Mouse (Mus musculus) stomach, embryonic 14.5 days (tissue): ENCODE results near the gene Atf6b. TPM values are rescaled to one million over a fixed set of nuclear protein-coding genes. Genes with fewer than 3 reads are reported as not detected.

ENCODE experiments used
- ATAC-seq: fragments of 200-750 bp; cut with Nextera tagmentation; 2 replicates; pipeline ENCODE4 v1.8.0; 2017; ENCODE audit warnings: low read depth, moderate TSS enrichment; ENCODE audit not compliant: insufficient number of reproducible peaks, insufficient read depth, low FRiP score
- H3K27ac ChIP-seq: fragments of 300-500 bp; sonication (generic); 2 replicates; pipeline ENCODE4 v1.5.1; 2014; ENCODE audit warnings: mild to moderate bottlenecking, low read length, moderate library complexity, mixed read lengths
- H3K27me3 ChIP-seq: fragments of 300-500 bp; sonication (generic); 2 replicates; pipeline ENCODE4 v1.6.1; 2014; ENCODE audit warnings: low read length, control low read depth, mixed read lengths; ENCODE audit not compliant: control insufficient read depth, insufficient read depth
- H3K36me3 ChIP-seq: fragments of 300-500 bp; sonication (generic); 2 replicates; pipeline ENCODE4 v1.6.1; 2014; ENCODE audit warnings: mild to moderate bottlenecking, control low read depth, low read length, moderate library complexity, mixed read lengths; ENCODE audit not compliant: control insufficient read depth, insufficient read depth
- H3K4me1 ChIP-seq: fragments of 300-500 bp; sonication (generic); 2 replicates; pipeline ENCODE4 v1.6.1; 2014; ENCODE audit warnings: low read length, control low read depth, mixed read lengths; ENCODE audit not compliant: control insufficient read depth, insufficient read depth
- H3K4me2 ChIP-seq: fragments of 300-500 bp; sonication (generic); replicated peaks from 2 replicates; pipeline ENCODE4 v1.6.1; 2014; ENCODE audit warnings: low read depth, low read length, control low read depth
- H3K4me3 ChIP-seq: fragments of 300-500 bp; sonication (generic); 2 replicates; pipeline ENCODE4 v1.5.1; 2014; ENCODE audit warnings: low read depth, low read length, control low read depth
- H3K9ac ChIP-seq: fragments of 300-500 bp; sonication (generic); replicated peaks from 2 replicates; pipeline ENCODE4 v1.6.1; 2014; ENCODE audit warnings: low read depth, mild to moderate bottlenecking, control low read depth, low read length, moderate library complexity, mixed read lengths
- H3K9me3 ChIP-seq: fragments of 300-500 bp; sonication (generic); 2 replicates; pipeline ENCODE4 v1.6.1; 2016; ENCODE audit warnings: low read depth, low read length, control low read depth; ENCODE audit not compliant: control insufficient read depth
- WGBS: fragments of 180-500 bp; shearing (Covaris S2); extraction: QIAGEN DNeasy Blood & Tissue Kit; methylation state at CpG from one replicate; pipeline ENCODE4 v1.1.7; 2014; 5-methylcytosine and 5-hydroxymethylcytosine counted together
- polyA plus RNA-seq: library from polyadenylated mRNA; unstranded; fragments of >200 nt; fragmentation: Nextera tagmentation; extraction: Ambion mirVana; gene quantifications from 2 replicates; pipeline ENCODE4 v1.2.1, GENCODE M21; 2014

Gene Atf6b
- polyA plus RNA-seq, 1 experiment from 2014 or later, result 58.3 TPM

DNA sequence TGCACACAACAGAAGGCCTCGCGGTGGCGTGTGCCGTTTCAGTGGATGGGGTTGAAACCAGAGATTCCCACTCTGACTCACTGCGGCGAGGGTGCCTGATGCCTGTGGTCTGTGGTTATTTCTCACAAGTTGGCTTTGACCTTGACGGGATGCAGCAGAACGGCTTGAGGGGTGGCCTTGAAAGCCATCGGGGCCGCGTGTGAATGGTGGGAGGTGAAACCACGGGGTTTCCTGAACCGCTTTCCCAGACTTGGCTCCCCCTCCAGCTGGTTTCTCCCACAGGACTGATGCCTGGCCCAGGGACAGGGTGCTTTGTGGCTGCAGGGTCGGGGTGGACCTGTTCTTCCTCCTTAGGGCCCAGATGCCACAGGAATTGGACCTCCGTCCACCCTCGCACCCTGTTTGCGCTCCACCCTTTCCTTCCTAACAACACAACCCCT is 34.2 kb downstream of the Atf6b start:
- H3K36me3 ChIP-seq, result no peaks in the 10 kb centered on the region
- no peak overlapping the region for H3K4me3 ChIP-seq
- H3K9me3 ChIP-seq, result no peaks in the 10 kb centered on the region
- H3K27ac ChIP-seq, result no peak overlapping the region
- WGBS, result 63% methylated on average over 17 of the region's 17 CpGs
- H3K4me2 ChIP-seq, result no peak overlapping the region
- no peak overlapping the region for H3K9ac ChIP-seq
- no peaks in the 10 kb centered on the region for H3K27me3 ChIP-seq
- H3K4me1 ChIP-seq, result peaks cover 16% of the 10 kb centered on the region
- ATAC-seq, result no peak

DNA sequence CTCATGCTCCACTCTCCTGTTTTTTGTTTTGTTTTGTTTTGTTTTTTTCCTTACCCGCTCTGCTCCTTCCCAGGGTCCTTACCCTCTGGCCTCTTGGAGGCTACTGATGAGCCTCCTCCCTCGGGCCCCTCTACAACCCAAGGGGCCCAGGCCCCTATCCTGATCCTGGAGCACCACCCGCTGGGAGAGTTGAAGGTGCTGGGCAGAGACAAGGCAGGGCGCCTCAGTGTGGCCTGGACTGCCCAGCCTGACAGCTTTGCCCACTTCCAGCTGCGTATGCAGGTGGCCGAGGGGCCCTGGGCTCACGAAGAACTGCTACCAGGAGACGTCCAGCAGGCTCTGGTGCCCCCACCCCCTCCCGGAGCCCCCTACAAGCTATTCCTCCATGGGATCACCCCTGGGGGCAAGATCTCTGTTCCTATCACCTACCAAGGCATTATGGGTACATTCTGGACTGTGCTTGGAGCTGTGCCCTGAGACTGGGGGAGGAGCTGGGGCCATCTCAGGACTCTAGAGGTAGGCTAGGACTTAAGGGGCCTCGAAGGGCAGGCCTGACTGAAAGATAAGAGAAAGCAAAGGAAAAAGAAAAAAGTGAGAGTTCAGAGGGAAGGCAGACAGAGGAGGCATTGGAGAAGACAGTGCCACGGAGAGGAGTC is 35.1 kb downstream of the Atf6b start:
- Histone ChIP-seq H3K4me2 (no peak overlapping the region), H3K27me3 (no peaks in the 10 kb centered on the region), H3K4me1 (peaks cover 16% of the 10 kb centered on the region), H3K9ac (no peak overlapping the region), H3K9me3 (no peaks in the 10 kb centered on the region), H3K36me3 (no peaks in the 10 kb centered on the region), H3K4me3 (no peak overlapping the region), H3K27ac (no peak overlapping the region)
- no peak for ATAC-seq
- 67% methylated on average over 11 of the region's 11 CpGs for WGBS

DNA sequence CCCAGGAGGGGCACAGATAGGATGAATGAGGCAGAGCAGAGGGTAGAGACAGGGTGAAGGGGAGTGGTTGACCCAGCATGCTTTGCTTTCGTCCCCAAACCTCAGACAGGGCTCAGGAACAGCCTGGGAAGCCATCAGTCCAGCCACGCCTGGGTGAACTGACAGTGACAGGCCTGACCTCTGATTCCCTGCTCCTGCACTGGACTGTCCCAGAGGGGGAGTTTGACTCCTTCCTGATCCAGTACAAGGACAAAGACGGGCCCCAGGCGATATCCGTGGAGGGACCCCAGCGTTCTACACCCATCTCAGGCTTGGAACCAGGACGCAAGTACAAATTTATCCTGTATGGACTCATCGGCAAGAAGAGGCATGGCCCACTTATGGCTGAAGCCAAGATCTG is 36.2 kb downstream of the Atf6b start:
- no peaks in the 10 kb centered on the region for H3K36me3 ChIP-seq
- H3K9ac ChIP-seq, result no peak overlapping the region
- no peak overlapping the region for H3K27ac ChIP-seq
- WGBS, result 80% methylated on average over 8 of the region's 8 CpGs
- no peaks in the 10 kb centered on the region for H3K27me3 ChIP-seq
- no peak for ATAC-seq
- H3K9me3 ChIP-seq, result no peaks in the 10 kb centered on the region
- H3K4me1 ChIP-seq, result peaks cover 16% of the 10 kb centered on the region
- no peak overlapping the region for H3K4me3 ChIP-seq
- H3K4me2 ChIP-seq, result no peak overlapping the region

DNA sequence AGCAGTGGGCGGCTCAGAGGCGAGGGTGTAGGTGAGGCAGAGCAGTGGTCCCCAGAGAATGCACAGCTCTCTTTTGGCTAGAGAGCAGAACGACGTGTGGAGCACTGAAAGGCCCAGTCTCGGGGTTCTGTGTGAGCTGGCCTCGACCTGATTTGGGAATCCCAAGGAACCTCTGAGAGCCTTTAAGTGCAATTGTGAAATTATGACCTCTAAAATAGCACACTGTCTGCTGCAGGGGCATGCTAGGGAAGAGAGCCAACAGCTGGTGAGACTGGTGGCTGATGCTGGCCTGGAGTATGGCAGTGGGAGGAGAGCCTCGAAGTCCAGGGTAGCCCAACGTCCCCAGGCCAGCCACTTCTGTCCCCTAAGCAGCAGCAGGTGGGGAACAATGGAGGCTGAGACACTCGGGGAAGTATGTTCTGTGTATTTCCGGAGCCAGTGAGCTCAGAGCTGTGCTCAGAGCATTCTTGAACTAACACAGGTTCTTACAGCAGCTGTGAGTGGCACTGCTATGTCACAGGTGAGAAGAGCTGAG is 36.8 kb downstream of the Atf6b start:
- H3K9ac ChIP-seq, result no peak overlapping the region
- no peaks in the 10 kb centered on the region for H3K27me3 ChIP-seq
- no peak for ATAC-seq
- 69% methylated on average over 10 of the region's 10 CpGs for WGBS
- H3K9me3 ChIP-seq, result no peaks in the 10 kb centered on the region
- H3K4me3 ChIP-seq, result no peak overlapping the region
- H3K27ac ChIP-seq, result no peak overlapping the region
- no peaks in the 10 kb centered on the region for H3K36me3 ChIP-seq
- no peak overlapping the region for H3K4me2 ChIP-seq
- peaks cover 16% of the 10 kb centered on the region for H3K4me1 ChIP-seq

DNA sequence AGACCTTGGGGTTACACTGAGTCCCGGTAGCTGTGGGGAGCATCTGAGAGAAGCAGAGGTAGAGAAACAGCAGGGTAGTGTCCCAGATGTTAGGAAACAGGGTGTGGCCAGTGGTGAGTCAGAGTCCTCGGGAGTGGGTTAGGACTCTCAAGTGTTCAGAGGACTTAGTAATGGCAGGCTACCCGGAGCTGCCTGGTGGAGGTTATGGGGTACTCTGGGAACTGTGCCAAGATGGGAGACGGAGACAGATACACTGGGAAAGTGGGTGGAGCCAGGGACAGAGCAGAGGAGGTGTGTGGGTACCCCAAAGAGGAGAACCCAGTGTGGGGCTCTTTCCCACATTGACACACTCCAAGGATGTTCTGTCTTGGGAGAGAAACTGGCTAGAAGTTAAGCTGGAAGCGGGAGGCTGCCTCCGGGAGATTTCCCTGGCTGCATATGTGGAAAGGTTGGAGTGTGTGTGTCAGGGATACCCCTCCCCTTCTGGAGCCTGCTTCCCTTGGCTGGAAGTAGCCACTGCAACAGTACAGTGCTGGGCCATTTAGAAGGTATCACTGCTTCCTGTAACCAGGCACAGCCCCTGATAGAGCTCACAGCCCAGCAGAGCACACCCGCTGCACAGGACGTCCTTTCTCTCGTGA is 37.4 kb downstream of the Atf6b start:
- 0 out of 2 replicates have a peak, but pooled peaks have one; percentile 21 for ATAC-seq
- peaks cover 16% of the 10 kb centered on the region for H3K4me1 ChIP-seq
- no peaks in the 10 kb centered on the region for H3K9me3 ChIP-seq
- no peak overlapping the region for H3K4me2 ChIP-seq
- H3K9ac ChIP-seq, result no peak overlapping the region; the same call in 1 of the 2 replicates
- H3K27me3 ChIP-seq, result no peaks in the 10 kb centered on the region
- H3K27ac ChIP-seq, result peak overlapping the region; percentile 44; the same call in 1 of the 2 replicates
- H3K4me3 ChIP-seq, result no peak overlapping the region
- WGBS, result 42% methylated on average over 9 of the region's 9 CpGs
- H3K36me3 ChIP-seq, result no peaks in the 10 kb centered on the region

DNA sequence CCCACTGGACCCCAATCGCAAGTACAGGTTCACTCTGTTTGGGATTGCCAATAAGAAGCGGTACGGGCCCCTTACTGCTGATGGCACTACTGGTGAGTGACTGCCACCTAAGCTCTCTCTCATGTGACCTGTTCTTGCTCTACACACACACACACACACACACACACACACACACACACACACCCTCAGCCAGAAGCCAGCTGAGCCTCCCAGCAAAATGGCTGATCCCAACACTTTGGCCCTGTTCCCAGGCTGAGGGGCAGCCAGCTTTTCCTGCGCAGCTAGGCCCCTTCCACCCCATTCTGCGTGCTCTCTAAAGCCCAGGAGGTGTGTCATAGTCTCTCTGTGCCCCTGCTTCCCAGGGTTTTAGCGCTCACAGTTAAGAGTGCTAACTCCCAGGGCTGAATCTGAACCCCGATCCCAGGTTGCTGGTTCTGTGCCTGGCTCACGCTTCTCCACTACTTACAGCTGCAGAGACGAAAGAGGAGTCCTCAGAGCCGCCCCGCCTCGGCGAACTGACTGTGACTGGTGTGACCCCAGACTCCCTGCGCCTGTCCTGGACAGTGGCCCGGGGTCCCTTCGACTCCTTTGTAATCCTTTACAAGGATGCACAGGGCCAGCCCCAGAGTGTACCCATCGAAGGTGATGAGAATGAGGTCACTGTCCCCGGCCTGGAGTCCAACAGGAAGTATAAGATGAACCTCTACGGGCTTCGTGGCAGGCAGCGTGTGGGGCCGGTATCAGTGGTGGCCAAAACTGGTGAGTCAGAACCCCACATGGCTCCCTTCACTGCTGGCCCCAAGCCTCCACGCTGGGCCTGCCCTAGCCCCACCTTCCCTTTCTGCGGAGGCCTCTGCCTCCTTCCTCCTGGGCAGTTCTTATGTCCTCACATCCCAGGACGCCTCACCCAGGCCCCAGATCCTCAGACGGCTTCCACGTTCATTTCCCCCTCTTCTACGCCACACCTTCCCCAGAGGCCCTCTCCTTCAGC is 38.5 kb downstream of the Atf6b start:
- WGBS, result 72% methylated on average over 28 of the region's 28 CpGs
- Histone ChIP-seq H3K4me3 (no peak overlapping the region), H3K36me3 (no peaks in the 10 kb centered on the region), H3K4me1 (peaks cover 16% of the 10 kb centered on the region), H3K4me2 (no peak overlapping the region), H3K27me3 (no peaks in the 10 kb centered on the region), H3K9ac (no peak overlapping the region), H3K9me3 (no peaks in the 10 kb centered on the region), H3K27ac (peak overlapping the region; percentile 44; the same call in 1 of the 2 replicates)
- peak; percentile 43; the same call in 1 of the 2 replicates for ATAC-seq

DNA sequence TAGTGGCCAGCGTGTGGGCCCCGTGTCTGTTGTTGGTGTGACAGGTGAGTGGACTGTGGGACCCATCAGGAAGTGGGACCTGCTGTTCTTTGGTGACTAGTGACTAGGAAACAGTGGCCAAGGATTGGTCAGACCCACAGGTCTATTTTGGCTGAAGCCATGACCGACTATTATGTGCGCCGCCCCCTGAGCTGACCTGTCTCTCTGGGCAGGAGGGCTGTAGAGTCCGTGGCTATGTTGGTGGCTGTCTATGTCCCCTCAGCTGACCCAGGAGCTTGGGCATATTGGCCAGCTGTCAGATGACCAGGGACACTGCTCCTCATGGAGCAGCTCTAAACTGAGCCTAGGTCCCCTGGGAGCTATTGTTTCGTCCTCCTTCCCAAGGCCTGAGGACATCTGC is 41.9 kb downstream of the Atf6b start:
- 89% methylated on average over 7 of the region's 7 CpGs for WGBS
- no peak for ATAC-seq
- H3K9ac ChIP-seq, result no peak overlapping the region
- H3K4me3 ChIP-seq, result no peak overlapping the region
- H3K4me2 ChIP-seq, result no peak overlapping the region
- H3K27ac ChIP-seq, result no peak overlapping the region
- no peaks in the 10 kb centered on the region for H3K9me3 ChIP-seq
- no peaks in the 10 kb centered on the region for H3K27me3 ChIP-seq
- no peaks in the 10 kb centered on the region for H3K36me3 ChIP-seq
- H3K4me1 ChIP-seq, result peaks cover 15% of the 10 kb centered on the region

DNA sequence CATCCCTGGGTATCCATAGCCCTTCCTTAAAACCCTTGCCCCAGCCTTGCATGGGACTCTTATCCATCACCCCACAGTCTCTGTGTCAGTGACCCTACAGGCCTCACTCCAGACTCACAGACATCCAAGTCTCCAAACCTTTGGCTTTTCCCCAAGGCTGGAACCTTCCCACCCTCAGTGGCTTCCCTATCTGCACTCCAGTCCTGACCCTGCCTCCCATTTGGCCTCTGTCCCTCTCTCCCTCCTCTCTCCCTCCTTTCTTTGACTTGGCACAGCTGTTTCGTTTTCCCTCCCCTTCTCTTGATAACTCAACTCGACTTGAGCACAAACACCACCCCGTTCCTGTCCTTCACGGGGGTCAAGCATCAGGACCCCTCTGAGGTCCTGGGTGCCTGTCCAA is 43.5 kb downstream of the Atf6b start:
- H3K27me3 ChIP-seq, result no peaks in the 10 kb centered on the region
- no peak for ATAC-seq
- WGBS, result 55% methylated on average over 4 of the region's 4 CpGs
- H3K4me3 ChIP-seq, result no peak overlapping the region
- H3K36me3 ChIP-seq, result no peaks in the 10 kb centered on the region
- no peak overlapping the region for H3K27ac ChIP-seq
- no peaks in the 10 kb centered on the region for H3K9me3 ChIP-seq
- H3K9ac ChIP-seq, result no peak overlapping the region
- no peak overlapping the region for H3K4me2 ChIP-seq
- H3K4me1 ChIP-seq, result 0 out of 2 replicates have a peak, but pooled peaks cover 4% of the 10 kb centered on the region
